Mouse (Mus musculus) lung, postnatal 0 days (tissue): ENCODE measurements around the gene Golga1. TPM values are rescaled to one million over a fixed set of nuclear protein-coding genes. Genes with fewer than 3 reads are reported as not detected.
A peak's percentile ranks its signal among the peaks of the same experiment; 100 is the strongest.

ENCODE experiments used
- ATAC-seq: fragments of 200-750 bp; cut with Nextera tagmentation; 2 replicates; pipeline ENCODE4 v1.8.0; 2017; ENCODE audit warnings: moderate library complexity
- DNase-seq: peaks from one replicate; pipeline ENCODE4 v3.0.0-alpha.2; 2016; ENCODE audit warnings: low spot score
- H3K27ac ChIP-seq: fragments of 300-500 bp; sonication (generic); 2 replicates; pipeline ENCODE4 v1.5.1; 2014; ENCODE audit warnings: antibody characterized with exemption, mild to moderate bottlenecking, low read length, mixed read lengths
- H3K27me3 ChIP-seq: fragments of 300-500 bp; sonication (generic); replicated peaks from 2 replicates; pipeline ENCODE4 v1.6.1; 2014; ENCODE audit warnings: low read length, mixed read lengths; ENCODE audit not compliant: insufficient read depth
- H3K36me3 ChIP-seq: fragments of 300-500 bp; sonication (generic); 2 replicates; pipeline ENCODE4 v1.6.1; 2014; ENCODE audit warnings: low read length, mixed read lengths; ENCODE audit not compliant: insufficient read depth
- H3K4me1 ChIP-seq: fragments of 300-500 bp; sonication (generic); 2 replicates; pipeline ENCODE4 v1.6.1; 2014; ENCODE audit warnings: antibody characterized with exemption, low read depth, low read length, mixed read lengths; ENCODE audit not compliant: insufficient read depth
- H3K4me2 ChIP-seq: fragments of 300-500 bp; sonication (generic); replicated peaks from 2 replicates; pipeline ENCODE4 v1.6.1; 2014; ENCODE audit warnings: low read depth, mild to moderate bottlenecking, low read length, moderate library complexity, mixed read lengths
- H3K4me3 ChIP-seq: fragments of 300-500 bp; sonication (generic); 2 replicates; pipeline ENCODE4 v1.5.1; 2014; ENCODE audit warnings: low read depth, low read length
- H3K9ac ChIP-seq: fragments of 300-500 bp; sonication (generic); replicated peaks from 2 replicates; pipeline ENCODE4 v1.6.1; 2014; ENCODE audit warnings: low read depth, mild to moderate bottlenecking
- H3K9me3 ChIP-seq: fragments of 300-500 bp; sonication (generic); 2 replicates; pipeline ENCODE4 v1.6.1; 2016; ENCODE audit warnings: low read length, mixed read lengths
- CTCF ChIP-seq: IDR thresholded peaks from 2 replicates; pipeline ENCODE4 v1.5.1; 2016; ENCODE audit warnings: antibody characterized with exemption, mild to moderate bottlenecking
- EP300 ChIP-seq: IDR thresholded peaks from 2 replicates; pipeline ENCODE4 v1.6.1; 2016; ENCODE audit warnings: antibody characterized with exemption, mild to moderate bottlenecking, control low read depth
- whole genome bisulfite sequencing: fragments of 180-500 bp; shearing (Covaris S2); extraction: QIAGEN DNeasy Blood & Tissue Kit; methylation state at CpG from one replicate; pipeline ENCODE4 v1.1.7; 2014; 5-methylcytosine and 5-hydroxymethylcytosine counted together
- polyA plus RNA-seq: library from polyadenylated mRNA; unstranded; fragments of >200 nt; fragmentation: Nextera tagmentation; extraction: Ambion mirVana; gene quantifications from 2 replicates; pipeline ENCODE4 v1.2.1, GENCODE M21; 2015

Gene Golga1
- polyA plus RNA-seq, 1 experiment from 2014 or later: 23.2 TPM

- Histone ChIP-seq H3K27ac (no peak overlapping the region), H3K36me3 (peaks cover 9% of the 10 kb centered on the region), H3K9ac (no peak overlapping the region), H3K4me2 (no peak overlapping the region), H3K4me3 (no peak overlapping the region), H3K9me3 (no peaks in the 10 kb centered on the region), H3K27me3 (no peaks in the 10 kb centered on the region), H3K4me1 (peaks cover 10% of the 10 kb centered on the region; the same call in 1 of the 2 replicates)
- TF ChIP-seq CTCF (no peak), EP300 (no peak)
- no peak for ATAC-seq
- DNase-seq: no peak
- WGBS: 27% methylated on average over 4 of the region's 4 CpGs
Observed at GRCm38 (mm10) chr2:38999381-38999780, 66.0 kb downstream of the Golga1 start.

DNA sequence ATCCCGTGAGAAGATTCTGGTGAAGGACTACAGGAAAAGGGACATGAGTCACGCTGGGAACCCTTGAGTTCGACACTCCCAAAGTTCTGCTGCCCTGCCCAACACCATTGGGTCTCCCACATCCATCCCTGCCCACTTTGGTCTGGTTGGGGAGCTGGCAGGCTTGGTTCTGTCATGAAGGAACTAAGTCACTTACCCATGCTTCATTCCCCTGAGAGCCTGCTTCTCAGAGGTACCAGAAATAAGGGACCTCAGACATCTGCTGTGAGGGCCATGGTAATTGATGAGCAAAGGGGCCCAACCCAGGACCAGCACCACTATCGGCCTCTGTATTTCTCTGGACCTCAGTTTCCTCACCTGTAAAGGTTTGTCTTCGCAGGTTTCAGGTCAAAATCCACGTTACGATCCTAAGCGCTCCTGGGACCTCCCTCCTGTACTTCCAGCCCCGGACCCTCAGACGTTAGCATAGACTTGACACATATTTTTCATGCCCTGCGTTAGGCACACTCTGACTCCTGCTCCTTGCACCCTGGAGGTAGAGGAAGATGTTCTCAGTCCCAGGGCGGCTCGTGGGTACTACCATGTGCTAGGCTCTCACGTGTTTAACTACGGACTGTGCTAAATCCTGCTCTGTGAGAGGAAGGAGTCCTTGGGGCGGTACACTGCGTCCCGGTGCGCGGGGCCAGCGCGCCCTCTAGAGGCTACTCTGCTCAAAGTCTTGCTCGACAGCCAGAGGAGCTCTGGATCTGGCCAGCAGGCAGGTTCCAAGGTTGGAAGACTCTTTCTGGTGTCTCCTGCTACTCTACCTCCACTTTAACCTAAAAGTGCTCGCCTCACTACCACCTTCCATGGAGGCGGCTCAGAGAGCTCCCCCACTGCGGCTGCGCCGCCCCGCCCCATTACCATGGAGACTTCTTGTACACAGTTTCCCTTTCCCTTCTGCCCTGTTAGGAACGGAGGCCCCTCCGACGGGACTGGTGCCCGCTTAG lies 67.7 kb downstream of the Golga1 start, which contains the start of gene Wdr38:
TSS of gene Wdr38 (plus strand) at position 91 of the 989 bp plus-strand sequence.
- peak within 1 kb of the TSS; percentile 63 for H3K4me2 ChIP-seq
- peak within 1 kb of the TSS; percentile 20; the same call in 1 of the 2 replicates for H3K27ac ChIP-seq
- WGBS: 11% methylated on average over 33 of the region's 33 CpGs
- no peaks in the 10 kb centered on the region for H3K9me3 ChIP-seq
- DNase-seq (peak; percentile 91), ATAC-seq (peak; percentile 97)
- H3K4me3 ChIP-seq: peak within 1 kb of the TSS; percentile 53
- H3K27me3 ChIP-seq: no peaks in the 10 kb centered on the region
- H3K9ac ChIP-seq: peak within 1 kb of the TSS; percentile 48
- H3K4me1 ChIP-seq: peaks cover 3% of the 10 kb centered on the region; the same call in 1 of the 2 replicates
- peak; percentile 98 for TF ChIP-seq CTCF
- TF ChIP-seq EP300: no peak
- peaks cover 9% of the 10 kb centered on the region for H3K36me3 ChIP-seq

GRCm38 (mm10) chr2:38992452-38992851 lies 72.9 kb downstream of the Golga1 start:
- Histone ChIP-seq H3K4me2 (no peak overlapping the region), H3K9ac (no peak overlapping the region; the same call in 1 of the 2 replicates), H3K27me3 (no peaks in the 10 kb centered on the region), H3K4me3 (no peak overlapping the region), H3K9me3 (no peaks in the 10 kb centered on the region), H3K27ac (no peak overlapping the region), H3K36me3 (no peaks in the 10 kb centered on the region), H3K4me1 (no peaks in the 10 kb centered on the region; the same call in 1 of the 2 replicates)
- ATAC-seq: no peak
- WGBS: 20% methylated on average over 4 of the region's 4 CpGs
- TF ChIP-seq EP300 (no peak), CTCF (no peak)
- DNase-seq: no peak

- Histone ChIP-seq H3K4me1 (no peaks in the 10 kb centered on the region), H3K27ac (no peak overlapping the region), H3K9ac (no peak overlapping the region), H3K27me3 (no peaks in the 10 kb centered on the region), H3K36me3 (no peaks in the 10 kb centered on the region), H3K4me2 (no peak overlapping the region), H3K4me3 (no peak overlapping the region), H3K9me3 (no peaks in the 10 kb centered on the region)
- TF ChIP-seq EP300: no peak
- TF ChIP-seq CTCF: no peak
- WGBS: 47% methylated on average over 4 of the region's 4 CpGs
- ATAC-seq (0 out of 2 replicates have a peak, but pooled peaks have one; percentile 27), DNase-seq (no peak)
Observed at GRCm38 (mm10) chr2:38992004-38992403, 73.3 kb downstream of the Golga1 start.

GRCm38 (mm10) chr2:38988929-38989328 lies 76.4 kb downstream of the Golga1 start:
- Histone ChIP-seq H3K36me3 (no peaks in the 10 kb centered on the region), H3K4me1 (no peaks in the 10 kb centered on the region), H3K4me3 (no peak overlapping the region), H3K27me3 (no peaks in the 10 kb centered on the region), H3K9ac (no peak overlapping the region), H3K4me2 (no peak overlapping the region), H3K9me3 (no peaks in the 10 kb centered on the region), H3K27ac (no peak overlapping the region)
- TF ChIP-seq EP300 (no peak), CTCF (no peak)
- DNase-seq (no peak), ATAC-seq (no peak)
- 85% methylated on average over 2 of the region's 2 CpGs for WGBS

DNA sequence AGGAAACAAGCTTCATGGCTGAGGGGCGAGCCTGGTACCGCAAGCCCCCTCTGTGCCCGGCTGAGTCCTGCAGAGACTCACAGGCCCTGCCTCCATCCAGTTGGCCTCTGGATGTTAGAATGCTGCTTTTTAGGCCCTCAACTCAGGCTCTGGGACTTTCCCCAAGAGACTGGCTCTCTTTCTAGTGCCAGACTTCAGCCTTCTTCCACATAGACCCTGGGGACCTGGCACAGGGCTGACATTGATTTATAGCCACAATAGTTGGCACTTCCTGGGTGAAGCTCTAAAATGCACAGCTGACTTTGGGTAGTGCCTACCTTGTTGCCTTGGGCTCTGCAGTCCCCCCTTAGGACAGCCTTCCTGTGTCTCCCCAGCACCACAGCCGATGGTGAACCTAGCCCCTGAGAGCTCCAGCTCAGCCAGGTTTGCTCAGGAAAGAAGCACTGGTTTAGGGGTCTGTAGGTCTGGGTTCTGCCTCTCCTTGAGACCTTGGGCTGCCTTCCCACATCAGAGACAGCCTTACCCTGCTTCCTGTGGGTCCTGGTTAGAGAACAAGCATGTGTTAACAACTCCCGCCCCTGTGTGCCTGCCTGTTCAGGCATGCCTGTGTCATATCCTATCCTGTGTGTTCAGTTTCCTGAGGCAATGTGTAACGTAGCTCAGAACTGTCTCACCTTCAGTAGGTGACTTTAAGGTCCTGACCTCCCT lies 77.4 kb downstream of the Golga1 start:
- no peaks in the 10 kb centered on the region for H3K36me3 ChIP-seq
- 70% methylated on average over 6 of the region's 6 CpGs for WGBS
- TF ChIP-seq EP300: no peak
- TF ChIP-seq CTCF: no peak
- no peak overlapping the region for H3K4me3 ChIP-seq
- H3K4me2 ChIP-seq: no peak overlapping the region
- no peak overlapping the region for H3K27ac ChIP-seq
- DNase-seq (no peak), ATAC-seq (no peak)
- H3K9ac ChIP-seq: no peak overlapping the region
- H3K9me3 ChIP-seq: no peaks in the 10 kb centered on the region
- H3K27me3 ChIP-seq: no peaks in the 10 kb centered on the region
- H3K4me1 ChIP-seq: no peaks in the 10 kb centered on the region
